Mouse (Mus musculus): ENCODE measurements around the gene Tmem120b. TPM values are rescaled to one million over a fixed set of nuclear protein-coding genes. Genes with fewer than 3 reads are reported as not detected.
"Not testable (repeated sequence)": the region's sequence is repeated elsewhere in the genome, so short reads cannot be mapped to it uniquely, and the experiment has no call there.

Tmem120b gene
- total RNA-seq, 2 experiments from 2014 or later, result 8.6 to 10.6 TPM

DNA sequence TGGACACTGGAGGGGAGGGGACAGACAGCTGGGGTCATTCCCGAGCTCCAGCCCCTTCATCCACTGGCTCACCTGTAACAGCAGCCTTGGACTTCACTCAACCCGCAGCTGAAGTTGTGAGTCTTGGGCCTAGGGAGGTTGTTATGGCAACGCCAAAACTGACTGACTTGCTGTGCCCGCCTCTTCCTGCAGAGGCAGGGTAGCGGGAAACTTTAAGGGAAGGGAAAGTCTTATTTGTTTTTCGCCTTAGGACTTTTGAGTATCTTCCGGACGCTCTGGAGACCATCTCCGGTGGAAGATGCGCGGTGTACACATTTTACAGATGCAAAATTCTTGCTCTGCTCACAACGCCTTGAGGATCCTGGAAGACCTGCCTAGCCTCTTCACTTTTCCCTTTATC is 18.9 kb upstream of the Tmem120b start:
- intact Hi-C loops (cut with DNase I), result no loop called here
- DNase-seq (ENCODE audit: low spot score), result no peak

DNA sequence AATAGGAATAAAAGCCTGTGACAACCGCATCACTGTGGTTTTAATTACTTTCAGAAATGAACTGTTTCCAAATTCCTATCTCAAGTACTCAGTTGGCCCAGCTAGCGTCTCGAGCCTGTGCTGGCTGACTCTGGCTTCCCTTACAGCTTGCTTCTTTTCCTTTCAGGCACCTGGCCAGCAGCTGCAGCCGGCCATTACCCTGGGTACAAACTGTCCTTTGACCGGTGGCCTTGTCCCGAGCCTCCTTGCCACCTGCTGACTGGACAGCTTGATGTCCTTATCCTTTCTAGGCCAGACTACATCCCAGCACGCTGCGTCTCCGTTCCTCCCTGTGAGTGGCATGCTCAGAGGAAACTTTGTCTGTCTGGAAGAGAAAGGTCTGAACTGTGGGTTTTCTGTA is 17.3 kb upstream of the Tmem120b start:
- intact Hi-C loops (cut with DNase I), result loop anchor here (10.0 kb wide), 1 partner anchor 226 kb away; the partner anchor contains the start of gene Anapc5
- DNase-seq (ENCODE audit: low spot score), result no peak

DNA sequence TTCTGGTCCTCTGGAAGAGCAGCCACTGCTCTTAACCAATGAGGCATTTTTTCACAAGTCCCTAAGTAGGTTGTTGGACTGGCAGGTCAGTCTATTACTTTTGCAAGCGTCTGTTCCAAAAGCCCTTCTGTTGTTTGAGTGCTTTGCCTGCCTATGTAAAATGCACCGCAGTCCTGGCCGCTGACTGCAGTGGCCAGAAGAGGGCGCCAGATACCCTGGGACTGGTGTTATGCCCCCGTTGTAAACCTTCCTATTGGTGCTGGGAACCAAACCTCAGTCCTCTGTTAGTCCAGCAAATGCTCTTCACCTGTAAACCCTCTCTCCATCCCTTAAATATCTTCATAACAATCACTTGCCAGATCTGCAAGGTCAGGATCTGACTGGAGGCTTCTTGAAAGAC is 16.5 kb upstream of the Tmem120b start:
- no peak for DNase-seq (ENCODE audit: low spot score)
- intact Hi-C loops (cut with DNase I), result loop anchor here (10.0 kb wide), 1 partner anchor 227 kb away; the partner anchor contains the start of gene Anapc5

DNA sequence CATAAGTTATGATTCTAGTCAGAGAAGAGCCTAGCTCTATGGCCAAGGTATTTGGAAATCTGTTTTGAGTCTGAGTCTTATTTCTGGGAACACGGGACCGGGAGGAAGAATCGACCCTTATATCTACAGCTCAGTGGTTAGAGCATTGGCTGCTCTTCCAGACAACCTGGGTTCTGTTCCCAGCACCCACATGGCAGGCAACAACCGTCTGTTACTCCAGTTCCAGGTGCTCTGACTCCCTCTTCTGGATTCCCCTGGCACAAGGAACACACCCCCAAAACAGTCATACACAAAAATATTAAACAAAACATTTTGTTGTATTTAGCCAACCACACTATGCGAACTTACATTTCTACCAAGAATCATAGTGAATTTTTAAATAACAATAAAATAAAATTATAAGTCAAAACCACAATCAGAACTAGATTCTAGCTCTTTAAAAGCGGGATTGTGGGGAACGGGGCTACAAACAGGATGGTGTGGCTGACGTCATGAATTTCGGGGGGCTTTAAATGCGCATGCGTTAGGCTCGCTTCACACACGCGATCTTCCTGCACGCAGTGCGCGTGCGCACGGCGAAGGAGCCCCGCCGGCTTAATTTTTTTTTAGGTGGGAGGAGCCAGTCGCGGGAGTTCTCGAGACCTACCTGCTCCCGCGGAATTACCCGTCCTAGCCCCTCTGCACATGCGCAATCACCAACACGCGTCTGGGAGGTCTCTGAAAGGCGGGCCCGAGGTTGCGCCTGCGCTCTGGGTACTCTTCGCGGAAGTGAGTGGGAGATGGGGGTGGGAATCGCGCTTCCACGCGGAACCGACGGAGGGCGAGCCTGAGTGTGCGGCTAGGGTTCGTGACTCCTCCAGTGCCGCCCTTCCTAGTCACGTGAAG is 10.6 kb upstream of the Tmem120b start:
- DNase-seq (ENCODE audit: low spot score), result peak; percentile 99
- intact Hi-C loops (cut with DNase I), result loop anchor here (10.0 kb wide), 1 partner anchor 233 kb away; the partner anchor contains the start of gene Anapc5

DNA sequence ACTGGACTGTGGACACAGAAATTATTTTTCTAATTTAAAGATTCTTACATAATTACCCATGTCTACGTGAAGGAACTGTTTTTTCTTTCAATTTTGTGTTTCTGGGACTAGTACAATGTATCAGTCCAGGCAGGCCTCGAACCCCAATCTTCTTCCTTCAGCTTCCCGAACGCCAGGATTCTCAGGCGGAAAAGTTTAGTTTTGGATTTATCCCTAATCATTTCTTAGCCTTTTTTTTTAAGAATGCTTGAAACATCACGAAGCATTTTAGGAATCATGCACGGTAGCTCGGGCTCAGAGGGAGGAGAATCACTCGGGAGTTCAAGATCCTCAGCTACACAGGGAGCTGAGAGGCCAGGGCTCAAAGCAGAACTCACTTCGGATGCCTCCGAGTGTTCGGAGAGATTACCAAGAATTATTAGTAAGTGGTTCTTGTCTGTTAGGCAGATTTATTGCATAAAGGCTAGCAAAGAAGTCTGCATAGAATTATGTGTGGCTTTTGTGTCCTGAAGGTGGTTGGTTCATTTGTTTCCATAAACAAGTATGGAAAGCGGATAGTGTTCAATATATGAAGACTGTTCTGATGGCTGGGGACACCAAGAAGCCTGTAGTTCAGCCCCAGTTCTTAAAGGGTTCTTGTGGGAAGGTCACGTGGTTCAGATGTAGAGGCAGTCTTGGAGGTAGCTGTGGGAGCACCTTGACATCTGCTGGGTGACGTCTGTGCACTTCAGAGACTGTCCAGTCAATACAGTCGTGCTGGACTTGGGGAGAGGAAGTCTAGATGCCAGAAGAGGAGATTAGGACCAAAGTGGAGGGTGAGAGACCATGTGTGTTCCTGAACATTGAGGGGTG is 9.7 kb upstream of the Tmem120b start:
- intact Hi-C loops (cut with DNase I), result loop anchor here (10.0 kb wide), 1 partner anchor 234 kb away; the partner anchor contains the start of gene Anapc5
- DNase-seq (ENCODE audit: low spot score), result no peak

DNA sequence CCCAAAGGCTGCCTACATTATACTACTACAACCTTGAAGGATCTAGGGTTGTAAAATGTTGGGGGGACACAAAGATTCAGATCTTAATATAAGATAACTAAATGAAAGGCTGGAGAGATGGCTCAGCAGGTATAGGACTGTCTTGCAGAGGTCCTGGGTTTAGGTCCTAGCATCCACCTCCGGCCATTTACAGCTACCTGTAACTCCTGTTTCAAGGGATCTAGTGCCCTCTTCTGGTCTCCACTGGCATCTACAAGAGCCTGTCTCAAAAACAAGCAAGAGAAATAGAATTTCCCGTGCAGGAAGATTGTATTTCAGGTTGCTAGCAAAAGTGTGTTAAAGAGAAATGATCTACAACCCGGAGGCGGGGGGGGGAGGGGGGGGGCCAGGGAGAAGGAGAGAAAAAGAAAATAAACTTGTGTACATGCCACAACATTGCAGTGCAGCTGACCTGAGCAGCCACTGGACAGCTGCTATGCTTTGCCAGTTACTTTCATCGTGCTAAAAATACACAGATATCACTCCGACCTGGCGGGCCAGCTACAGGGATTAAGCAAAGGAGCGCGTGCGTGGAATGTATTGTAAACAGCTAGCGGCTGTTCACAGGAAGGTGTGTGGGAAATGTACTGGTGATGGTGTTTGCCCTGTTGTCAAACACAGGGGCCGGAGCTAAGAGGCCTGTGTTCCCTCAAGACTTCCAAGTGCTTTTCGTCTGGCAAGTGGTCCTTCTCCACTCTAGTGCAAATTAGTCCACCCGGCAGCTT is 8.3 kb upstream of the Tmem120b start:
- intact Hi-C loops (cut with DNase I), result loop anchor here (10.0 kb wide), 1 partner anchor 235 kb away; the partner anchor contains the start of gene Anapc5
- DNase-seq (ENCODE audit: low spot score), result no peak

DNA sequence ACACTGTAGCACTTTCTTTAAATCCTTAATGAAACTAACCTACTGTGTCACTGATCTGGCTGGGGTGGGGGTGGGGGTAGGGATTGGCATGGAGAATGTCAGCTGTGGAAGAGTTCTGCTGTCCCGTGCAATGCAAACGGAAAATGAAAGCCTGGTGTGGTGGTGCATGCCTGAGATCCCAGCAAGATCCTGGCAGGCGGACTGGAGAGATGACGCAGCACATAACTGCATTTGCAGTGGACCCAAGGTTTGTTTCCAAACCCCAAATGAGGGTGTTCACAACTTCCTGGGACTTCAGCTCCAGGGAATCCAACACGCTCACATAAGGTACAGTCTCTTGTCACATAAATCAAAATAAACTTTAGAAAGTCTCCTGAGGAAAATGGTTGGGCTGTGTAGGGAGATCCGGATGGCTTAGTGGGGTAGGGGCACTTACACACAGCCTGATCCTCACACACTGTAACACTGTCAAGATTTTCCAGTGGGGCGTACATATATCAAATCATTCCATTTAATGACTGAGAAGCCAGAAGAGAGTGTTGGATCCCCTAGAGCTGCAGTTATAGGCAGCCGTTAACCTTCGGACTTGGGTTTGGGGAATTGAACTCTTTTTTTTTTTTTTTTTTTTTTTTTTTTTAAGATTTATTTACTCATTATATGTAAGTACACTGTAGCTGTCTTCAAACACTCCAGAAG is 7.4 kb upstream of the Tmem120b start:
- DNase-seq (ENCODE audit: low spot score), result no peak
- intact Hi-C loops (cut with DNase I), result no loop called here

DNA sequence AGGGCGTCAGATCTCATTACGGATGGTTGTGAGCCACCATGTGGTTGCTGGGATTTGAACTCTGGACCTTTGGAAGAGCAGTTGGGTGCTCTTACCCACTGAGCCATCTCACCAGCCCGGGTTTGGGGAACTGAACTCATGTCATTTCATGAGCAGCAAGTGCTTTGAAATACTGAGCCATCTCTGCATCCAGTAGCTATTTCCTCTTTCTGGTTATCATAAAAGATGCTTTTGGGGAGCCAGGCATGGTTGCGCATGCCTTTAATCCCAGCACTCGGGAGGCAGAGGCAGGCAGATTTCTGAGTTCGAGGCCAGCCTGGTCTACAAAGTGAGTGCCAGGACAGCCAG is 6.8 kb upstream of the Tmem120b start:
- intact Hi-C loops (cut with DNase I); DNase-seq (ENCODE audit: low spot score): not testable (repeated sequence)

DNA sequence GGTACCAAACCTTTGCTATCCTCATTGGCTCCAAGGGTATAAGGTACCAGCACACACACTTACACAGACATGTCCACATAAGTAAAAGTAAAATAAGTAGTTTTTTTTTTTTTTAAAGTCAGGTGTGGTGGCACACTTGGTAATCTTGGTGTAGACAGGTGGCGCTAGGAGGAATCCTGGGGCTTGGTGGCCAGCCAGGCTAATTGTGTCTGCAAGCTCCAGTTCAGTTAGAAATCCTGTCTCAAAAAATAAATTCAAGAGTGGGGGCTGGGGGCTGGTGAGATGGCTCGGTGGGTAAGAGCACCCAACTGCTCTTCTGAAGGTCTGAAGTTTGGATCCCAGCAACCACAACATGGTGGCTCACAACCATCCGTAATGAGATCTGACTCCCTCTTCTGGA is 5.1 kb upstream of the Tmem120b start:
- DNase-seq (ENCODE audit: low spot score), result no peak
- intact Hi-C loops (cut with DNase I), result loop anchor here (2.0 kb wide), 1 partner anchor 70 kb away; the partner anchor contains the start of gene Rhof

DNA sequence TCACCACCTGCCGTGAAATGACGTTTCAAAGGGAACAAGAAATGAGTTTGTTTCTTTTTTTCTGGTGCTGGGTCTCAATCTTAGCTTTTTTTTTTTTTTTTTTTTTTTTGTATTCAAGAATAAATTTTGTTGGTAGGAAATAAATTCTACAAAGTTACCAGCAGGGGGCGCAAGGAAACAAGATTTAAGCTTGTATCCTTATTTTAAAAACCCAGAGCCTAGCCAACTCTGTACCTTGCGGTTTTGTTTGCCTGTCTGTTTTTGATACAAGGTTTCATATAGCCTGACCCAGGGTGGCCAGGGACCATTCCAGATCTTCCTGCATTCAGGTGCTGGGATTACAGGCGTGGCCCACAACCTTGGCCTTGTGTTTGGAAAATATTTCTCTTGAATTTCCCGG is 4.0 kb upstream of the Tmem120b start:
- intact Hi-C loops (cut with DNase I), result loop anchor here (2.0 kb wide), 2 partner anchors 53 to 91 kb away; no protein-coding TSS in a partner anchor
- no peak for DNase-seq (ENCODE audit: low spot score)

DNA sequence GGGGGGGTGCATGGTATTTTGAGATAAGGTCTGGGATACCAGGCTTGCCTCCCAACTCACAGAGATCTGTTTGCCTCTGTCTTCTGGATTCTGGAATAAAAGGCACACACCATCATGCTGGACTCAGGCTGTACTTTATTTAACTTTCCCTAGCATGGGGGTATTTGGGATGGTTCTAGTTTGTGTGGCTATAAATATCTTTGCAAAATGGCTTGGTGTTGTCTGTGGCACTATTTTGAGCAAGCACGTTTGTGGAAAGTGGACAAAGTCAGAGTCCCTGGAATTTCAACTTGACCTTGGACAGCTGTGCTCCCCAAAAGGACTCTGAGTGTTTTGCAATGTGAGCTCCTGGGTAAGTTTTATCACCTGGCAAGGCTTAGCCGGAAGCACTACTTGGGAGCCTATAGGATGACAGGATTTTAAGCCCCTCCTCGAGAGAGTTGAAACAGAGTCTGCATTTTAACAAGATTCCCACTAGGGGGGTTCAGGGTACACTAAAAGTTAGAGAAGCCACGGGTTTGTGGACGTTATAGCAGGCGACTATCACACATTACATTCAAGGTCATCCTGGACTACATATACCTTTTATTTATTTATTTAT is 720 bp upstream of the Tmem120b start:
- DNase-seq (ENCODE audit: low spot score), result no peak
- intact Hi-C loops (cut with DNase I), result no loop called here

DNA sequence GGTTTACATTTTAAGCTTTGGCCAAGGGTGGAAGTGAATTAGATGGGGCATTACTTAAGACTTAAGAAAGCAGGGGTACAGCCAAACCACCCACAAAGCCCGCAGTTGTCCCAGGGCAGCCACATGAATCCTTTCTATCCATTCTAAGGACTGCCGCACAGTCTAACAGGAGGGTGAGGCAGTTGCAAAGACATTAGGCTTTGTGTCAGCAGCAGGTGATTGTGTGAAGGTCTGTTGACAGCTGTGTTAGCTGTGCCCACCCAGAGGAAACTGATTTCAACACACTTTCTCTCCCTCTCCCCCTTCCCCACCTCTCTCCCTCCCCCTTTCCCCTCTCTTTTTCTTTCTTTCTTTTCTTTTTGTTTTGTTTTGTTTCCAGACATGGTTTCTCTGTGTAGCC is 499 bp downstream of the Tmem120b start:
- no peak for DNase-seq (ENCODE audit: low spot score)
- intact Hi-C loops (cut with DNase I), result no loop called here

DNA sequence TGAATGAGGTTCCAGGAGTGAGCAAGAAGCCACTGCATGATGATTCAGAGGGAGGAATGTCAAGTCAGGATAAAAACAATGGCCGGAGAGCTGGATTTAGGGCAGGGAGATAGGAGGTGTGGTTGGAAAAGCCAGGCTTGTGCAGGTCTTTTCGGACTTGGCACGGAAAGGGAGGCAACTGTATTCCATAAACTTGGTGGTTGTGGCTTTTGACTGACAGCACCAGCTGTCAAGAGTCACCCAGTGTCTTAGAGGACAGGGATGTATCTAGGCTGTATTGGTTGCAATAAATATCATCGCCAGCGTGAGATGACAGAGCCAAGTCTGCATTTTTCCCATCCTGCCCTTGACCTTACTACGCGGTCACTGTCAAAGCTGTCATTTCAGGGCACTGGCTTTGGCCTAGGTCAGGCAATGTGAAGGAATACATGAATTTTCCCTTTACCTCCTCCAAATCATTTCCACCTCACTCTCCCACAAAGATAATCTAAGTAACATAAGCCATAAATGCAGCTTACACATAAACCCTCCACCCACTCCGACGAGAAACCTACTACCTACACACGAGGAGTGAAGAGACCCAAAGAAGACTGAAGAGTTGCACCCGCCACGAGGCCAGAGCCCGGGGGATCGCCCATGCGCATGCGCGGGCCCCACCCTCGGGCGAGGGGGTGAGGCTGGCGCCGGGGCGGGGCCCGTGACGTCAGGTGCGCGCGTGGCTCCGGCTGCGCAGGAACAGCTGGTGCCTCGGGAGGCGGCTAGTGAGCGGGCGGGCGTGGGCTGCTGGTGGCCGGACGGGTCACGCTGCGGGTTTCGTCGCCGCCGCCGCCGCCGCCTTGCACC is 7.6 kb downstream of the Tmem120b start:
- intact Hi-C loops (cut with DNase I), result no loop called here
- DNase-seq (ENCODE audit: low spot score), result peak; percentile 92

DNA sequence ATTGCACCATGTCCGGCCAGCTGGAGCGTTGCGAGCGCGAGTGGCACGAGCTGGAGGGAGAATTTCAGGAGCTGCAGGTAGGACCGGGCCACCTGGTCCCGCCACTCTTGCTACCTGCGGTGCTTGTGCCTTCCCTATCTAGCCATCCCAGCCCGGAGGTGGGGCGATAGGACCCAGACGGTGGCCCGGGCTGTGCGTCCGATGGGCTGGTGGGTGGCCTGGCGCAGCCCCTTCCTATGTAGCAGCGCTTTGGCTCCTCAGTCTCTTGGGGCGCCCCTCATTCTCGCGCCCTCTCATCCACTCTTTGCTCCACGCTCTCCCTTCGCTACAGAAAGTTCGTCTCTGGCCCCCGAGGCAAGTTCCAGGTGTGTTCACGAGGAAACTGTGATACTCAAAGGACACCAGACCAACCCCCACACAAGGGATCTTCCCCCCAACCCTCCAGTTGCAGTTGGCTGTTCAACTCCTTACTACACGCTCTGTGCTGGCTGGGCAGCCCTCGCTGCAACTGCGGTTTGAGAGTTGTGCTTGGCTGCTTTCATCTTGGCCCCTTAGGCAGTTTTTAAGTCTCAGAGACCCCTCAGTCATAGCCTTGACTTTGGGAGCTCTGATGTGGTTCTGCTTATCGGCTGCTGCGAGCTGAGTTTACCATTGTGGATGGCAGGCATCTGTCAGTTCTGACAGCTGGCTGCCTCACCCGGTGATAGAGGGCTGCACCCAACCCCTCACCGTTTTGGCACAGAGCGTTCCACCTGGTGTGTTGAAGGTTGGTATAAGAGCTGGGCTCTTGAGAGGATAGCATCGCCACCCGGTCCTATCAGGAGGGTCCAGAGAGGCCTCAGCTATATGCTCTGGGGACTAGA is 8.4 kb downstream of the Tmem120b start:
- DNase-seq (ENCODE audit: low spot score), result no peak
- intact Hi-C loops (cut with DNase I), result no loop called here

DNA sequence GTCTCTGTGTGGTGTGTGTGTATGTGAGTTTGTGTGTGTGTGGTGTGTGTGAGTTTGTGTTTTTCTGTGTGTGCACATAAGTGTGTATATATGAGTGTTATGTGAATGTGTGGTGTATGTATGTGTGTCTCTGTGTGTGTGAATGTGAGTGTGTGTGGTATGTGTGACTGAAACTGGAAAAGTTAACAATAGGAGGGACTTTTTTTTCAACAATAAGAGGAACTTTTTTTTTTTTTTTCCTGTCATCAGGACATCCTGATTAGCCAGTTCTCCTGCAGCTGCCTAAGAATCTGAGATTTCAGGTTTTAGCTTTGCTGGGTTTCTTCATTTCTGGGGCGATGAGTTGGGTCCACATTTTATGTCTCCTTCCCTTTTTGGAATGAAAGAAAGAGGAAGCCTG is 11.4 kb downstream of the Tmem120b start:
- intact Hi-C loops (cut with DNase I), result no loop called here
- no peak for DNase-seq (ENCODE audit: low spot score)

DNA sequence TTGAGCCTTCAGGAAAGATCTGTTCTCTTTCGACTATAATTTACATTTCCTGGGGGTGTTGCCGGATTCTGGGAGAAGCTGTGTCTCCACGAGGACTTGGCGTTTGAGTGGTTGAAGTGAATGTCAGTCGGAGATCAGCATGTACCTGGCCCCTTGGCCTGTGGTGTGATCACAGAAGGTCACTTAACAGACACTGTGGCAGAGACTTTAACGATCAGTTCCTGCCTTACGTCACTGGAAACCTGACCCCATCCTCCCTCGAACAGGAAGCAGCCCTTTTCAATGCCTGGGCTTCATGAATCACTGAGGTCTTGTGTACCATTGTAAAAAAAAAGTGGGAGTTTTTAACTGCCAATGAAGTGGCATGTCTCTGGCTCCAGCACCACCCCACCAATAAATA is 11.8 kb downstream of the Tmem120b start:
- DNase-seq (ENCODE audit: low spot score), result no peak

DNA sequence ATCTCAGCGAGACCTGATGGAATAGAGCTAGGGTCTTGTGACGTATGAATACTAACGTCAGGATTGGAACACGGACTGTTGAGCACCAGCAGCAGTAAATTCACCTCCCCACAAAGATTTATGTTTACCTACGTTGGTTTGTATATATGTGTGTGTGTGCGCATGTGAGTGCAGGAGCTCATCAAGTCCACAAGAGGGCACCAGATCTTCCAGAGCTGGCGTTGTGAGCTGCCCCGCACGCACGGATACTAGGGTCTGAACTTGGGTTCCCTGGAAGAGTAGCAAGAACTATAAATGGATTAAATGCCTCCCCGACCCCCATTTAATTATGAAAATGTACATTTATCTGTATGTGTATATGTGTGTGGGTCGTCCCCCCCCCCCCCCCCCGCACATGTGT is 12.3 kb downstream of the Tmem120b start:
- intact Hi-C loops (cut with DNase I), result no loop called here

More for the DNA sequence above, 11.8 kb downstream of the Tmem120b start:
- intact Hi-C loops (cut with DNase I), result no loop called here

More for the DNA sequence above, 12.3 kb downstream of the Tmem120b start:
- no peak for DNase-seq (ENCODE audit: low spot score)
